ENCODE assay signal across 27 mouse cellular contexts in genomic region chr15:76998048-76998447, GRCm38 (mm10). TPM values are rescaled to one million over a fixed set of nuclear protein-coding genes. Genes with fewer than 3 reads are reported as not detected.
DNase-seq lines count a peak whose midpoint lies in the region; ATAC-seq and TF ChIP-seq lines count a peak whose summit lies in the region.
"Had no signal": no experiment of that assay in that cellular context is flagged by ENCODE, and none has a peak within 500 bp of the region (broad histone marks: within the 10 kb centered on the region; RNA-seq: fewer than 3 reads in every experiment).

No protein-coding gene starts in this region.

- no peak for ATAC-seq in heart, embryonic 14.5 days (ENCODE audit: insufficient number of reproducible peaks, insufficient read depth, low FRiP score, low read depth)
- no peak for ATAC-seq in heart, postnatal 0 days (ENCODE audit: insufficient read depth, low read depth)
- no peak for ATAC-seq in kidney, embryonic 14.5 days (ENCODE audit: low FRiP score, low TSS enrichment)
- ATAC-seq: forebrain, embryonic 13.5 days; forebrain, embryonic 16.5 days had no signal

- H3K4me2 ChIP-seq in heart, embryonic 14.5 days (ENCODE audit: low read length): no peak overlapping the region
- no peak overlapping the region for H3K4me2 ChIP-seq in heart, postnatal 0 days (ENCODE audit: low read depth, low read length)
- no peak overlapping the region for H3K4me2 ChIP-seq in kidney, embryonic 14.5 days (replicated peaks; ENCODE audit: low read depth, low read length)
- H3K4me2 ChIP-seq: hindbrain, embryonic 12.5 days had no signal

- WGBS in heart, embryonic 14.5 days: 73% methylated on average over 2 of the region's 2 CpGs
- whole genome bisulfite sequencing in heart, postnatal 0 days: 61% methylated on average over 2 of the region's 2 CpGs
- 74% methylated on average over 2 of the region's 2 CpGs for WGBS in kidney, embryonic 14.5 days

- no peak for TF ChIP-seq CTCF in heart, postnatal 0 days (IDR thresholded peaks at IDR 0.05; ENCODE audit: low read depth)

- H3K36me3 ChIP-seq in heart, embryonic 14.5 days (ENCODE audit: control insufficient read depth, insufficient read depth, low read length): no peaks in the 10 kb centered on the region
- no peaks in the 10 kb centered on the region for H3K36me3 ChIP-seq in heart, postnatal 0 days (replicated peaks; ENCODE audit: control insufficient read depth, insufficient read depth, low read length)
- H3K36me3 ChIP-seq in kidney, embryonic 14.5 days (ENCODE audit: control insufficient read depth, insufficient read depth, low read length): no peaks in the 10 kb centered on the region
- H3K36me3 ChIP-seq: forebrain, embryonic 10.5 days; G1E; hindbrain, embryonic 12.5 days; hindbrain, embryonic 15.5 days had no signal

- intact Hi-C loops in heart, postnatal 36 days (cut with DNase I): no loop called here

- H3K4me1 ChIP-seq in heart, embryonic 14.5 days (ENCODE audit: control insufficient read depth in 2 of 2, insufficient read depth in 2 of 2, low read length in 2 of 2): peaks cover 9 to 18% of the 10 kb centered on the region in 2 experiments
- H3K4me1 ChIP-seq in heart, postnatal 0 days (ENCODE audit: control insufficient read depth, insufficient read depth): peaks cover 10% of the 10 kb centered on the region; the same call in 1 of the 2 replicates
- H3K4me1 ChIP-seq in kidney, embryonic 14.5 days (ENCODE audit: control insufficient read depth, insufficient read depth, low read length): no peaks in the 10 kb centered on the region
- H3K4me1 ChIP-seq: hindbrain, embryonic 12.5 days; hindbrain, embryonic 15.5 days had no signal

- H3K27me3 ChIP-seq in heart, embryonic 14.5 days (ENCODE audit: control insufficient read depth, insufficient read depth, low read length): no peaks in the 10 kb centered on the region
- H3K27me3 ChIP-seq in heart, postnatal 0 days (ENCODE audit: control insufficient read depth, insufficient read depth, low read length): no peaks in the 10 kb centered on the region
- 0 out of 2 replicates have a peak, but pooled peaks cover 3% of the 10 kb centered on the region for H3K27me3 ChIP-seq in kidney, embryonic 14.5 days (ENCODE audit: control insufficient read depth, insufficient read depth, low read length)
- H3K27me3 ChIP-seq: forebrain, embryonic 13.5 days; hindbrain, embryonic 15.5 days; Patski had no signal

- no peaks in the 10 kb centered on the region for H3K9me3 ChIP-seq in heart, embryonic 14.5 days (ENCODE audit: control insufficient read depth, low read length)
- H3K9me3 ChIP-seq in heart, postnatal 0 days (replicated peaks; ENCODE audit: control insufficient read depth, low read length): no peaks in the 10 kb centered on the region
- no peaks in the 10 kb centered on the region for H3K9me3 ChIP-seq in kidney, embryonic 14.5 days (ENCODE audit: control insufficient read depth, low read length)
- H3K9me3 ChIP-seq: forebrain, embryonic 10.5 days; forebrain, embryonic 13.5 days; hindbrain, embryonic 12.5 days; hindbrain, embryonic 15.5 days had no signal

- peak overlapping the region in 1 of 2 experiments; percentile 76; a peak in 2 of 4 replicates for H3K27ac ChIP-seq in heart, embryonic 14.5 days (replicated peaks in 1 of 2; ENCODE audit: control insufficient read depth in 1 of 2, insufficient read depth in 1 of 2, low read depth in 2 of 2, low read length in 2 of 2)
- H3K27ac ChIP-seq in heart, postnatal 0 days (ENCODE audit: low read depth): peak overlapping the region; percentile 82
- no peak overlapping the region for H3K27ac ChIP-seq in kidney, embryonic 14.5 days (ENCODE audit: low read depth, low read length)
- H3K27ac ChIP-seq: forebrain, embryonic 10.5 days; forebrain, embryonic 13.5 days; hindbrain, embryonic 12.5 days; hindbrain, embryonic 15.5 days had no signal

- H3K9ac ChIP-seq in heart, embryonic 14.5 days (ENCODE audit: low read length): peak overlapping the region; percentile 59; the same call in 1 of the 2 replicates
- H3K9ac ChIP-seq in heart, postnatal 0 days (replicated peaks; ENCODE audit: low read depth, low read length): no peak overlapping the region
- no peak overlapping the region for H3K9ac ChIP-seq in kidney, embryonic 14.5 days (ENCODE audit: low read depth, low read length)
- H3K9ac ChIP-seq: forebrain, embryonic 13.5 days; hindbrain, embryonic 12.5 days; hindbrain, embryonic 15.5 days had no signal

- no peak overlapping the region for H3K4me3 ChIP-seq in heart, embryonic 14.5 days (ENCODE audit: control insufficient read depth in 1 of 2, insufficient read depth in 1 of 2, low read depth in 1 of 2, low read length in 2 of 2)
- H3K4me3 ChIP-seq in heart, postnatal 0 days (ENCODE audit: low read depth, low read length): no peak overlapping the region
- no peak overlapping the region for H3K4me3 ChIP-seq in kidney, embryonic 14.5 days (ENCODE audit: low read length)
- H3K4me3 ChIP-seq: forebrain, embryonic 10.5 days; forebrain, embryonic 13.5 days; hindbrain, embryonic 12.5 days; hindbrain, embryonic 15.5 days had no signal

- TF ChIP-seq EP300 in heart, postnatal 0 days (IDR thresholded peaks at IDR 0.05; ENCODE audit: low read depth): no peak

- DNase-seq in heart, adult 11 months: no peak
- no peak for DNase-seq in heart, postnatal 0 days (ENCODE audit: low spot score)
- no peak for DNase-seq in heart, postnatal 36 days
- peak; percentile 28 to 64 for DNase-seq in kidney, adult 8-10 months
- DNase-seq in kidney, postnatal 10 days: no peak
- DNase-seq in kidney, postnatal 36 days: peak; percentile 28 to 57
- DNase-seq: adrenal gland, postnatal 10 days; adrenal gland, postnatal 36 days; B cell, adult 2 months; cerebellum, adult 18-20 months; cerebellum, adult 9-10 months; cerebellum, postnatal 14 days; gastrocnemius, postnatal 10 days; gastrocnemius, postnatal 36 days; heart, postnatal 14 days had no signal

RNA-seq across cellular contexts. Expression of gene Apol6, which starts 46.5 kb away (rescaled TPM):
- polyA plus RNA-seq in heart, embryonic 14.5 days (2014; fragmentation: Nextera tagmentation; extraction: Ambion mirVana): 0.19 TPM in 2 replicates
- total RNA-seq in heart, postnatal 0 days (2014; rRNA removed; ENCODE audit: low replicate concordance): not detected in 2 replicates
- 0.11 TPM in 2 replicates for polyA plus RNA-seq in heart, postnatal 0 days (2015; fragmentation: Nextera tagmentation; extraction: Ambion mirVana)
- total RNA-seq in heart, postnatal 36 days (2021): 1 to 10 TPM in 1 of 2 experiments, under 1 TPM in 1; 0.41 to 1.5 TPM
- polyA plus RNA-seq in kidney, embryonic 14.5 days (2014; fragmentation: Nextera tagmentation; extraction: Ambion mirVana): not detected in 2 replicates
- total RNA-seq: CH12.LX; granulocyte monocyte progenitor cell, adult 5-6 weeks; hematopoietic stem cell, adult 5-6 weeks had no signal
- polyA plus RNA-seq: forebrain, embryonic 13.5 days; forebrain, embryonic 16.5 days; G1E; hindbrain, embryonic 12.5 days; hindbrain, embryonic 15.5 days had no signal

RNA-seq across cellular contexts. Expression of gene 1110038F14Rik, which starts 49.7 kb away (rescaled TPM):
- polyA plus RNA-seq in heart, embryonic 14.5 days (2014; fragmentation: Nextera tagmentation; extraction: Ambion mirVana): 39.6 and 46.6 TPM in 2 replicates
- 2.6 and 13.4 TPM in 2 replicates for total RNA-seq in heart, postnatal 0 days (2014; rRNA removed; ENCODE audit: low replicate concordance)
- polyA plus RNA-seq in heart, postnatal 0 days (2015; fragmentation: Nextera tagmentation; extraction: Ambion mirVana): 35.1 and 36.9 TPM in 2 replicates
- 10 to 100 TPM; 17.9 to 18.9 TPM for total RNA-seq in heart, postnatal 36 days (2021)
- 75.4 and 77.6 TPM in 2 replicates for polyA plus RNA-seq in kidney, embryonic 14.5 days (2014; fragmentation: Nextera tagmentation; extraction: Ambion mirVana)

RNA-seq across cellular contexts. Expression of gene Mb, which starts 52.4 kb away (rescaled TPM):
- polyA plus RNA-seq in heart, embryonic 14.5 days (2014; fragmentation: Nextera tagmentation; extraction: Ambion mirVana): 807 and 810 TPM in 2 replicates
- total RNA-seq in heart, postnatal 0 days (2014; rRNA removed; ENCODE audit: low replicate concordance): 4,504 and 5,889 TPM in 2 replicates
- 3,958 and 4,151 TPM in 2 replicates for polyA plus RNA-seq in heart, postnatal 0 days (2015; fragmentation: Nextera tagmentation; extraction: Ambion mirVana)
- over 10,000 TPM; 17,938 to 18,211 TPM for total RNA-seq in heart, postnatal 36 days (2021)
- polyA plus RNA-seq in kidney, embryonic 14.5 days (2014; fragmentation: Nextera tagmentation; extraction: Ambion mirVana): 0.60 and 0.69 TPM in 2 replicates
- total RNA-seq: CH12.LX; G1E; granulocyte monocyte progenitor cell, adult 5-6 weeks; hematopoietic stem cell, adult 5-6 weeks had no signal
- polyA plus RNA-seq: forebrain, embryonic 13.5 days; forebrain, embryonic 16.5 days; G1E; Patski had no signal

Comparison
In these comparisons a context has a peak if more than half of its experiments do, and no peak if none do; other contexts are left out.
1. DNase-seq: peak in kidney, adult 8-10 months (2 of 2) and kidney, postnatal 36 days (2 of 2); none in heart, adult 11 months (single experiment), heart, postnatal 0 days (single experiment), heart, postnatal 36 days (0 of 2) and kidney, postnatal 10 days (single experiment).
2. RNA of gene Mb, which starts 52.4 kb away (polyA plus RNA-seq): 3,958 to 4,151 TPM in heart, postnatal 0 days and 807 to 810 TPM in heart, embryonic 14.5 days; 0.60 to 0.69 TPM in kidney, embryonic 14.5 days; every median in the first group is over 100 times any median in the second.